Mouse (Mus musculus): Measurements from ENCODE around the gene Prr7.

Prr7 gene

DNA sequence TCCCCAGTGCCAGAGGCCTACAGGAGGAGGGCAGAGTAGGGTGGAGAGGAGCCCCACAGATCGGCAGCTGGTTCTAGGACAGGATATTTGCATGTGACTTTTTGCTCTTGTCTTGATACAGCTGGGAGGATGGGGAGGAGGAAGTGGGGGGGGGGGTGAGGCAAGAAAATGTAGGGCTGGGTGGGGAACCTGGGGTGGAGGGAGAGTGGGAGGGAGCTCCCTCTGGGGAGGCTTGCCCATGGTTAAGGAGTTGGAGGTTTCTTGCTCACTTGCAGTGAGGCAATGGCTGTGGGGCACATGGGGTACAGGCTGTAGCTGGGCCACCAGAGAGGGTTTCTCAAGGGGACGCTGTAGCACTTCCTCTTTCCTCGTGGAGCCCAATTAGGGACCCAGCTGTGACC is 16.5 kb upstream of the Prr7 start:
- in situ Hi-C loops (cut with MboI; ENCODE audit: unreplicated experiment in 2 of 2) = no loop called here

DNA sequence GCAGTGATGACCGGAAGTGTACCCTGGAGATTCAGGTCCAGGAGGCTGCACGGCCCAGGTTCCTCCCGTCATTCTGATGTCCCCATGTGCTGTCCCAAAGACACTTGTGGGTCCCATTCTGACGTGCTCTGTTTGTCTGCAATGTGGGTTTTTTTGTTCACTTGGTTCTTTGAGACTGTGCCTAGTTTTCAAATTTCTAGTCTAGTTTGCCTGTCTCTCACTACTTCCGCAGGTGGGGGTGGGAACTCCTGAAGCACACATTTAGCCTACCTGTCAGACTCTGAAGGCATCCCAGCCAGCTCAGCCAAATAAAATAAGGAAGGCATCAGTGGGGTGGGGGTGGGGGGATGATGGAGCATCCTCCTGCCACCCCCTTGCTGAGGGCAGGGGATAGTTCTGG is 15.9 kb upstream of the Prr7 start:
- in situ Hi-C loops (cut with MboI; ENCODE audit: unreplicated experiment in 2 of 2) = no loop called here

DNA sequence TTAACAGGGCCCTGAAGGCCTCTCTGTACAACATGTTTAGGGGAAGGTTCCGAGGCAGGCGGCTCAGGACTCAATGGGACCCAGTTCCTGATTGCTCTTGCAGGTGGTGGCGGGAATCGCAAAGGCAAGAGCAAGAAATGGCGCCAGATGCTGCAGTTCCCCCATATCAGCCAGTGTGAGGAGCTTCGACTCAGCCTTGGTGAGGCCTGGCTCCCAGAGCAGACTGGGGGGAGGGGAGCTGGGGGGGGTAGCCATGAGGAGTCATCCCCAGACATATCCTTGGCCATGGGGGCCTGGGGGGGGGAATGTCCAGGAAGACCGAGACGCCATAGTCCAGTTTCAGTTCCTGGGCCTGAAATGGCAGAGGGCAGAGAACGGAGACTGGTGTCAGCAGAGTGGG is 14.9 kb upstream of the Prr7 start:
- in situ Hi-C loops (cut with MboI; ENCODE audit: unreplicated experiment in 2 of 2) = no loop called here

DNA sequence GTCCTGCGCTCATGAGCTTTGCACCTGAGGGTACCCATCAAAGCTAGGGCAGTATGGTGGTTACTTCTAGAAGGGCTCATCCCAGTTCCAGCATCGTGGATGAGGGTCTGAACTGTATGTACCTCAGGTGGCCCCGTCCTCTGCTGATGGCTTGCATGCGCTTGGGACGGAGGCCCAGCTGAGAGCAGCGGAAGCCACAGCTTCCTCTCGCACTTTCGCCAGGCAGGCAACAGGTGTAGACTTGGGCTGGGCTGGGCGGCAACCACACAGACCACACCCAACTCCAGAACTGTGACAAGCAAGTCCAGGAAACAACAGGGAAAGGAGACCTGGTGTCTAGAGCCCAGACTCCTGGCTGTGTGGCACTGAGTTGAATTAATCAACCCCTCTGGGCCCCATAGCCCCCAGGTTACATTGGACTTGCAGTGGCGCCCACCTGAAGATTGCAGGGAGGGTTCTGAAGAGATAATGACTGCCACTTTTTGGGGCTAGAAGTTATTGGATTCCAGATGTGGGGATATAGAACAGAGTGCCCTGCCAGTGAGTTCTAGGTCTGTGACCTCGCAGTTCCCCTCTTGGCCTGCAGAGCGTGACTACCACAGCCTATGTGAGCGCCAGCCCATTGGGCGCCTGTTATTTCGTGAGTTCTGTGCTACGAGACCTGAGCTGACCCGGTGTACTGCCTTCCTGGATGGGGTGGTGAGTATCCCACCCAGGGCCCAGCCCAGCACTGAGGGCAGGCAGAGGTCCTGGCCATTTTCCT is 14.2 kb upstream of the Prr7 start:
- in situ Hi-C loops (cut with MboI; ENCODE audit: unreplicated experiment in 2 of 2) = no loop called here

DNA sequence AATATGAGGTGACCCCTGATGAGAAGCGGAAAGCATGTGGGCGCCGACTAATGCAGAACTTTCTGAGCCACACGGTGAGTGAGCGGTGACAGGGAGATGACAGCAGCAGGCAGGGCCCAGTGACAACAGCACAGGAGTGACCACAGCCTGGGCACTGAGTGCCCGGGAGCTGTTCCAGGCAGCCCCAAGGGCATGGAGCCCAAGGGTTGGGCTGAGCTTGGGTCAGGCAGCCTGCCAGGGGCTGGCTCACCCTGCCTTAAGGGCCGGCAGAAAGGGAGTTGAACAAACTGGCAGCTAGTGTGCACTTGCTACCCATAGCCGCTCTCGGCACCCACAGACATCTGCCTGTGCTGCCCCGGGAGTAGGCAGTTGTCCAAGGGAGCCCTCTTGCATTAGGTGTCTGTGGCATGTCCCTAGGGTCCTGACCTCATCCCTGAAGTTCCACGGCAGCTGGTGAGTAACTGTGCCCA is 13.5 kb upstream of the Prr7 start:
- in situ Hi-C loops (cut with MboI; ENCODE audit: unreplicated experiment in 2 of 2) = no loop called here

DNA sequence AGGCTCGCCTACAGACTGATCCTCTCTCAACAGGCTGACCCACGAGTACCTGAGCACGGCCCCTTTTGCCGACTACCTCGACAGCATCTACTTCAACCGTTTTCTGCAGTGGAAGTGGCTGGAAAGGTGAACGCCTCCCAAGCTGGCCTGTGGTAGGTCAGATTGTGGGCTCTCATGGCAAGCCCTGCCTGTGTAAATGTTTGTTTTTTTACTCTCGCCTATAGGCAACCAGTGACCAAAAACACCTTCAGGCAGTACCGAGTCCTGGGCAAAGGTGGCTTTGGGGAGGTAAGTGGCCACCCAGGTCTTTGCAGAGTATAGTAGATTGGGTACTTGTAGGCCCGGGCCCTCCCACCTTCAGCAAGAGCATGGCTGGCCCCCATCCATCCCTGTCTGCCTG is 12.8 kb upstream of the Prr7 start:
- in situ Hi-C loops (cut with MboI; ENCODE audit: unreplicated experiment in 2 of 2) = no loop called here

DNA sequence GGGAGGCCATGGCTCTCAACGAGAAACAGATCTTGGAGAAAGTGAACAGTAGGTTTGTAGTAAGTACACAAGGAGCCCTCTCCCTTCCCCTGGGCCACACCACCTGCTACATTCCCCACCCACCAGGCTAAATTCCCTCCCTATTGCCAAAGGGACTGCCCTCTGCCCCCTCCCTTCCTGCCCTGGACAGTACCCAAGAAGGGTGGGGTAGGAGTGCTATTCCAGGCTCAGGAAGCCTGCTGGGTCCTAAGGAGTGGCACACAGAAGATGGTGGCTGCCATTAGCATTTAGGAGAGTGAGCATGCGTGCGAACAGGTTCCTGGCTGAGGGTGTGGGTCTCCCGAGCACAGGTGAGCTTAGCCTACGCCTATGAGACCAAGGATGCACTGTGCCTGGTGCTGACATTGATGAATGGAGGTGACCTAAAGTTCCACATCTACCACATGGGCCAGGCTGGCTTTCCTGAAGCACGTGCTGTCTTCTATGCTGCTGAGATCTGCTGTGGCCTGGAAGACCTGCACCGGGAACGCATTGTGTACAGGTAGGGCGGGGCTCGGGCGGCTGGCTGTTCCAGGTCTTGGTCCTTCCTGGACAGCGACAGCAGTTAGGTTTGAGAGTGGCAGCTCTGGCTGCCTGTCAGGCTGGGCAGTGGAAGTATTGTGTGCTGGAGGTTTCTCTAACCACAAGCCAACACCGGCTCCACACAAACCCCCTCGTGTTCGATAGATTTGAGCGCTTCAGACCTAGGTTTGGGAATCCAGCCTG is 12.1 kb upstream of the Prr7 start:
- in situ Hi-C loops (cut with MboI; ENCODE audit: unreplicated experiment in 2 of 2) = no loop called here

DNA sequence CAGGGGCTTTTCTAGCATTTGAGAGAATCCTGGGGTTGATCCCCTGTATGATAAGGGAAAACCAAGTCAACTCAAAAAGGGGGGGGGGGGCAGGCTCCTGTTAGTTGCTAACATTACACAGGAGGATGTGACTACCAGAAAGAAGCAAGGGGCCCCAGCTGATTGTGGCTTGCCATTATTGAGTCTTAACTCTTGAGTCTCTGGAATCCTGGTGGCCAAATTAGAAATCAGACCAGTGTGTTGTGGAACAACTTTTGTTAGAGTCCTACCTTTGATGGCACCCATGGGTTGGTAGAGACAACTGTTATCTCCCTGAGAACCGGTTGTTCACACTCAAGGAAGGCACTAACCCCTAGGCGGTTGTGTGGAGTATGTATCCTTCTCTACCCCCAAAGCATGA is 1.1 kb upstream of the Prr7 start:
- in situ Hi-C loops (cut with MboI; ENCODE audit: unreplicated experiment in 2 of 2) = no loop called here

DNA sequence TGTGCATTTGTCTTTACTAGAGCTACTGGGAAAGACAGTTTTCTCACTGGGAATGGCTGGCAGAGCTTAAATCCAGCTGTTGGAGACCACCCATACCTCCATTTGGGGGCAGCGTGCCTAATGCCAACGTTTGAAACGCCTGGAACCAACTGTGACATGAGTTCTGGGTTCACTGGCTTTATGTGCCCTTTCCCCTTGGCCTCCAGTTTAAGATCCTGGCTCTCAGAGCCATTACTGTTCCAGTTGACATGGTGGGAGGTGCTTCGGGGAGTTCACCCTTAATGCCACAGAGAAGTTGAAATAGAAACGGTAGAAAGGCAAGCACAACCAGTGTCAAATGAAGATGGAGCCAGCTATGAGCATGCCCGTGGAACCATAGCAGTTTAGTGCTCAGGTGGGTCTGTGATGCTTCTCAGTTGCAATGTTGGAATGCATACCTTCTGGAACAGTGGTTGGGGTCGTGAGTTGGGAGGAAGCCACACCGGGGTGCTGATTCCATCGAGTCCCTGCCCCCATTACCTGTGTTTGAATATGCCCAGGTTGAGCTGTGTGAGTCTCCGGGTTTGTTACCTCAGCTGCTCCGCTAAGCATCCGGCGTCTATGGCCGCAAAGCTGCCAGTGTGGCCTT is 554 bp upstream of the Prr7 start:
- in situ Hi-C loops (cut with MboI; ENCODE audit: unreplicated experiment in 2 of 2) = no loop called here

DNA sequence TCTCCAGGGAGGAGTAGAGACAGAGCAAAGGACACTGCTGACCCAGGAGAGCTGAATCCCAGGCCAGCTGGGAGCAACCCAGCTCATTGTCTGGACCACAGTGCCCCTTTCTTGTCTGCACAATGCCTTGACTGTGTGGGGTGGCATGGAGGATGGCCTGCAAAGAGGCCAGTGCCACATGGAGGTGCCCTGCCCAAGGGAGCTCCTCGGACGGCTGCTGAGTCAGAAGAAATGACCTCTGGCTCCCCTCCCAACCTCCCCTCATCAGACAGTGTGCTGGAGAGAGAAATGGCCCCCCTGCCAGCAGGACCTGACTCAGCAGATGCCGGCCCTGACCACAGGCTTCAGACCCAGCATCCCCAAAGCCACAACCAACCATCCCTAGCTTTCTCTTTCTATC is 1.1 kb downstream of the Prr7 start:
- in situ Hi-C loops (cut with MboI; ENCODE audit: unreplicated experiment in 2 of 2) = loop anchor here (5.0 kb wide), 2 partner anchors 38 to 43 kb away; partner anchors contain the start of gene F12 (in 1 of the 2)

DNA sequence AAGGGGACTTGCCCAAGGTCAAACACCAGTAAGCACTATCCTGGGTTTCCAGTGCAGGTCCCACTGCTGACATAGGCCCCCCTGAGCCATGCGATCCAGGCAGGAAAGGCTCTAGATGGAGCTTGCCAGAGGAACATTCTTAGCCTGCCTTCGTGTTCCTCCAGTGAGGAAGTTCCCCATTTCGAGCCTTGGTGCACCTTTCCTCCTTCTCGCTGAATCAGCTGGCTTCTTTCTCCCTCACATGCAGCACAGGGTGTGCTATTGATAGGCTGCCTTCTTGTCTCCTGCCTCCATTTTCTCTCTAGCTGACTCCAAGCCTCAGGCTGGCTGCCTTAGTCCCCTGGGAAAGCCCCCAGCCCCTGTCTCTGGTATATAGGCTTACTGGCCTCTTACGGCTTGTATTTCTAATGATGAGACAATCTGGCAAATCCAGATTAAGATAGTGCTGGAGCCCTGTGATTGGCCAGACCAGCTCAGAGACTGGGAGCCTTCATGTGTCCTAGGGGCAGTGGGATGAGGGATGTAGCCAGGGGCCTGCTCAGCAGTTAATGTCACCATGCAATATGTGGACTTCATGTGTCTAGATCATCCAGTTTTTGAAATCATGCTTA is 1.9 kb downstream of the Prr7 start:
- in situ Hi-C loops (cut with MboI; ENCODE audit: unreplicated experiment in 2 of 2) = loop anchor here (5.0 kb wide), 2 partner anchors 39 to 44 kb away; partner anchors contain the start of gene F12 (in 1 of the 2)

DNA sequence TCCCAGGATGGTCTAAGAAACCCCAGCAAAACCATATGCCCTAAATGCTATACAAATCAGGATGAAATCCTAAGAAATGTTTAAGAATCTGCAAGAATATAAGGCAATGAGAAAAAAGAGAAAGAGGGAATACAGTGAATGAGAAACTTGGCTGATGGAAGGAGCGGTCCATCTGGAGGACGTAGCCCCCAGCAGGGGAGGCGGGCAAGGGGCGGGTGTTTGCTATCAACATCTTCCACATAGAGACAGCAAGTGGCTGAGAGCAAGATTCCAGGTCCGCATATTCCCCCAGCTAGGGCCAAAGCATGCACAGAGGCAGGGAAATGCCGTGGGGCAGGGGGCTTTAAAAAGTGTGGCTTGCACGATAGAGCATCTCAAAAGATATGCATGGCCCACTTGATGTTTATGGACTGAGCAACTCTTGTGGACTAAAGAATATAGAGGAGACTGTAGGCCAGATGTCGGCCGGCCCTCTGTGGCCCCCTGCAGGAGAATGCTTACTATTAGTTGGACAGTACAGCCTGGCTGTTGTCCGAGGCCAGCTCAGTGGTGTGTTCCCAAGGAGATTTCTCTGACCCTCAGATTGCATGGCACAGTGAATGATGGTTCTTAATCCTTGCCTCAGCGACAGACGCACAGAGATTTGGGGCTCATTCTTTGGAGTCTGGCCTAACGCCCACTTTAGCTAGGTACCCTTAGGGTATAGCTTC is 4.9 kb downstream of the Prr7 start:
- in situ Hi-C loops (cut with MboI; ENCODE audit: unreplicated experiment in 2 of 2) = loop anchor here (5.0 kb wide), 2 partner anchors 42 to 47 kb away; partner anchors contain the start of gene F12 (in 1 of the 2)

DNA sequence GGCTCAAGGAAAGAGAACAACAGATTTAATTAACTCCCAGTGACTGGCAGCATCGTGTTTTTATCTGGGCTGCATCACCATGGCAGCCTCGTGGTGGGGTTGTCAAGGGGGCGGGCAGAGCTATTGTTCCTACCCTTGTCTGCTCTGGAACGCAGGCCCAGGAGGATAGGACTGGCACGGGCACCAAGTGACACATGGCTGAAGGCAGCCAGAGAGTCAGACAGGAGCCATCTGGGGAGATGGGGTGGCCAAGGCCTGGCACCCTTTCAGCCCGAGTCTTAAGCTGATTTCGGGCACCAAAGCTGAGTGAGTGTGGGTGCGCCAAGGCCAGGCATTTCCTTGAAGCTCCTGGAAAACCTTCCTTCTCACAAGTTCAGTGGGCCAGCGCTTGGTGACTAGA is 6.3 kb downstream of the Prr7 start:
- in situ Hi-C loops (cut with MboI; ENCODE audit: unreplicated experiment in 2 of 2) = no loop called here

DNA sequence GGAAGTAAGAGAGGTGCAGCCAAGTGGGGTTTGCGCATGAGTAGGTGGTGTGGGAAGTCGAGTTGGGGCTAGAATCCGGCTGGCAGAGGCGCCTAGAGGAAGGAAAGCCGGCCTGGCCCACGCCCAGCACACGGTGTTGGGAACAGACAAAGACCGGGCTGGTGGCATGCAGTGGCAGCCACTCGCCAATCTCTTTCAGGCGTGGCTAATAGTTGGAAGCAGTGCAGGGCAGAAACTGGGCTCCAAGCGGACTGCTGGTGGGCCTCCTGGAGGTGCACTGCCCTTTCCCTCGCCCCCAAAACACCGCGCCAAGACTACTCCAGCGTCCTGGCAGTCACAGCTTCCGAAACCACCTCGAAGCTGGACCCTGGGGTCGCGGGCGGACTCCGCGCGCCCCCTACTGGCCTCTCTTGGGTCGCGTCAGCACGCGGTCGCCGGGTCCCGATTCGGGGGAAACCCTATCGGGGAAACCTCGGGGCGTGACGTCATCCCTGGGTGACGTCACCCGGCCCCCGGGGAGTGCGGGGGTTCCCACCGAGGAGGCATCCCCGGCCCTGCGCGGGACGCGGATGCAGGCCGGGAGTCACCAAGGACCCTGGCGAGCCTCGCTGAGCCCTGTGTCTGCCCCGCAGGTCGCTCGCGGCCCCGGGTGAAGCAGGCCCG is 7.2 kb downstream of the Prr7 start:
- in situ Hi-C loops (cut with MboI; ENCODE audit: unreplicated experiment in 2 of 2) = no loop called here

DNA sequence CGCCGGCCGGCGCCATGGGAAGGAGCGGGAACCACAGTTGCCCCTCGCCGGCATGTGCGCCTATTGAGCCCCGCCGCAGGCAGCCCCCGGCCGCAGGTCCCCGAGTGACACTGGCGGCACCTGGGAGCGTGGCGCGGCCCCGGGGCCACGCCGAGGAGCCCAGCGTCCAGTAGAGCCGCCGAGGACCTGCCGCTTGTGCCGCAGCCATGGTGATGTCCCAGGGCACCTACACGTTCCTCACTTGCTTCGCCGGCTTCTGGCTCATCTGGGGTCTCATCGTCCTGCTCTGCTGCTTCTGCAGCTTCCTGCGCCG is 7.7 kb downstream of the Prr7 start:
- in situ Hi-C loops (cut with MboI; ENCODE audit: unreplicated experiment in 2 of 2) = no loop called here

DNA sequence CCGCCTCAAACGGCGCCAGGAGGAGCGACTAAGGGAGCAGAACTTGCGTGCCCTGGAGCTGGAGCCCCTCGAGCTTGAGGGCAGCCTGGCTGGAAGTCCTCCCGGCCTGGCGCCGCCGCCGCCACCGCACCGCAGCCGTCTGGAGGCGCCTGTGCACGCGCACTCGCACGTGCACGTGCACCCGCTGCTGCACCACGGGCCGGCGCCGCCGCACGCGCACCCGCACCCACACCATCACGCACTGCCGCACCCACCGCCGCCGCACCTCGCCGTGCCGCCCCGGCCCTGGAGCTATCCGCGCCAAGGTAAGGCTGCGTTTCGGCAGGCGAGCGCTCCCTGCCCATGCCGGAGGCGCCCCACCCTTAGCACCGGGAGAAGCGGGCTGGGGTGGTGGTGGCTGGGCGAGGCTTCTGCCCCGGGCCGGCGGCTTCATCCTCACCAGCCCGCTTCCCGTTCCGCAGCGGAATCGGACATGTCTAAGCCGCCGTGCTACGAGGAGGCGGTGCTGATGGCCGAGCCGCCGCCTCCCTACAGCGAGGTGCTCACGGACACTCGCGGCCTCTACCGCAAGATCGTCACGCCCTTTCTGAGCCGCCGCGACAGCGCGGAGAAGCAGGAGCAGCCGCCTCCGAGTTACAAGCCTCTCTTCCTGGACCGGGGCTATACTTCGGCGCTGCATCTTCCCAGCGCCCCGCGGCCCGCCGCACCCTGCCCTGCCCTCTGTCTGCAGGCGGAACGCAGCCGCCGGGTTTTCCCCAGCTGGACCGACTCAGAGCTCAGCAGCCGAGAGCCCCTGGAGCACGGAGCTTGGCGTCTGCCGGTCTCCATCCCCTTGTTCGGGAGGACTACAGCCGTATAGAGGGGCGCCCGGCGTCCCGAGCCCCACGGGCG is 8.3 kb downstream of the Prr7 start:
- in situ Hi-C loops (cut with MboI; ENCODE audit: unreplicated experiment in 2 of 2) = no loop called here

DNA sequence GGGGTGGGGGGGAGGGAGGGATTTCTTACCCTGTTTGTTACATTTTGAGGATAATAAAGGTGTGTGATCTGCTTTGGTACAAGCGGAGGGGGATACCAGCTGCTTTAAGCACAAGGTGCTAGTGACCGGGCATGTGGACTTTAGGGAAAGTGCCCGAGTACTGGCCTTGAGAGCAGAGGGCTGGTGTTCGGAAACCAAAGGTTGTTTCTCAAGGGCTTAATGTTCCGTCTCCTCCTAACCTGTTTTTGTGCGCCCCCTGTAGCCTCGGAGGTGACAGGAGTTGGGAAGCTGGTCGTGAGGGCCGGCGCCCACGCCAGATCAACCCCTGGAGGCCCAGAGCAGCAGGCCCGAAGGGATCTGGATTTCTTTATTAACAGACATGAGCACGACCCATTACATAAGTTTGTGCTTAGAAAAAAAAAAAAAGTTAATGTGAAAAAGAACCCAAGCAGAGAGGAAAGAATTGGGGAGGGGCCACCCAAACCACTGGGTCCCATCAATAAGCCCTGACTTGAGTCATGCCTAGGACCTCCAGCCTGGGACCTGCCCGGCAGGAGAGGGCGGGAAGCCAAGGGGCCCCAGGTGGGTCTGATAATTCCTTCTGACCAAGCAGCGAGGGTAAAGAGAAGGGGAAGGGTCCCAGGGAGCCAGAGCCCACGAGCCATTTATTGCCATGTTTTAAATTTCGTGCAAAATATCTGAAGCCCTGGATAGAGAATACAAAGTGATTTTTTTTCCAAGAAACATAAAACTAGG is 9.2 kb downstream of the Prr7 start:
- in situ Hi-C loops (cut with MboI; ENCODE audit: unreplicated experiment in 2 of 2) = no loop called here

DNA sequence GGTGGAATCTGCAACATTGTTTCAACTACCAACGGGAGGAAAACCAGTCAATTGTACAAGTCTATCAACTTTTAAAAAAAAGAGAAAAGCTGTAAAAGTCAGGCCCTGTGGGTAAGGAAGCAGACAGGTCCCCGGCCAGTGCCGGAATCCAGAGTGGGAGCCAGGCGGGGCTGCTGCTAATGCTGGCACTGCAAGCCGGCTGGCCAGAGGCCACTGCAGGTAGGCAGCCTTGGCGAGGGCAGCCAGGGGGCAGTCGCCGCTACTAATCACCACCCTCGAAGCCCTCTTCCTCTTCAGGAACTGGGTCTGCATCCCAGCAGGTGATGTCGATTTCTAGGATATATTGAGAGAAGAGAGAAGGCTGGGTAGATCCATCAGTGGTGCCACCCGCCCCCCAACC is 9.9 kb downstream of the Prr7 start:
- in situ Hi-C loops (cut with MboI; ENCODE audit: unreplicated experiment in 2 of 2) = no loop called here

All from v-Abl transformed pro-B cells (cell line).